Mouse (Mus musculus): ENCODE data around the gene Gm14459. TPM values are rescaled to one million over a fixed set of nuclear protein-coding genes. Genes with fewer than 3 reads are reported as not detected.
"Not testable (repeated sequence)": the region's sequence is repeated elsewhere in the genome, so short reads cannot be mapped to it uniquely, and the experiment has no call there.

Gene Gm14459
- polyA plus RNA-seq (2014; fragmentation: Nextera tagmentation; extraction: Ambion mirVana) = not detected in 2 replicates

DNA sequence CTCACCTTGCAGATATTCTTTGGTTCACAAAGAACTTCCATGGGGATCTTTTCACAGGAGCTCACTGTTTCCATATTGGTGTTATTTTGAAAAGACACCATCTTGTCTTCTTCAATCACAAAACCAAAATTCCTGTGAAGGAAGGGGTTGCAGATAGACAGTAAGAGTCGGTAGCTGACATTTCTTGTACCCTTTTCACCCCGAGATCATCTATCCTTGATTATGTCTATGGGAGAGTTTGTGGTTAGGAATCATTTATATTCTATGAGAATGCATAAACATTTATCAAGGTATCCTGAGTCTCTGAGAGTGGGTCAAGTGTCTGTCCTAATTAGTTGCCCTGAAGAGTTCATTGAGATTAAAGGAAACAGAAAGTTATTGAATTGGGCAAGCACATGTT lies at the start of gene Gm14459:
Gene Gm14459, minus strand, starts transcription at position 101 of the 400 bp plus-strand sequence.
- H3K4me1 ChIP-seq (ENCODE audit: control insufficient read depth, insufficient read depth, low read length) = no peaks in the 10 kb centered on the region
- no peak for DNase-seq
- no peak within 1 kb of the TSS for H3K4me2 ChIP-seq (ENCODE audit: low read length)
- no peak for ATAC-seq (ENCODE audit: low FRiP score, low TSS enrichment)
- no peak within 1 kb of the TSS for H3K9ac ChIP-seq (replicated peaks; ENCODE audit: low read length)
- H3K36me3 ChIP-seq (ENCODE audit: control insufficient read depth, insufficient read depth, low read length) = no peaks in the 10 kb centered on the region
- whole genome bisulfite sequencing = 81% methylated on average over 2 of the region's 2 CpGs
- H3K9me3 ChIP-seq (ENCODE audit: control insufficient read depth, low read length) = 0 out of 2 replicates have a peak, but pooled peaks cover 2% of the 10 kb centered on the region
- no peak within 1 kb of the TSS for H3K4me3 ChIP-seq (replicated peaks; ENCODE audit: low read depth, low read length)
- H3K27ac ChIP-seq (replicated peaks; ENCODE audit: low read depth, low read length) = no peak within 1 kb of the TSS
- no peaks in the 10 kb centered on the region for H3K27me3 ChIP-seq (ENCODE audit: control insufficient read depth, insufficient read depth, low read length)

- 68% methylated on average over 4 of the region's 4 CpGs for WGBS
- H3K36me3 ChIP-seq (ENCODE audit: control insufficient read depth, insufficient read depth, low read length); H3K27me3 ChIP-seq (ENCODE audit: control insufficient read depth, insufficient read depth, low read length); H3K9ac ChIP-seq (replicated peaks; ENCODE audit: low read length); ATAC-seq (ENCODE audit: low FRiP score, low TSS enrichment); H3K27ac ChIP-seq (replicated peaks; ENCODE audit: low read depth, low read length); DNase-seq; H3K4me2 ChIP-seq (ENCODE audit: low read length); H3K4me3 ChIP-seq (replicated peaks; ENCODE audit: low read depth, low read length); H3K9me3 ChIP-seq (ENCODE audit: control insufficient read depth, low read length); H3K4me1 ChIP-seq (ENCODE audit: control insufficient read depth, insufficient read depth, low read length): not testable (repeated sequence)
Measured at GRCm38 (mm10) chrX:8548155-8548554, 23.4 kb upstream of the Gm14459 start, which contains the start of gene Ssxb6. Gene Ssxb6, minus strand, starts transcription at chrX:8548255.

Other genes with a start within 250 kb of the Gm14459 start
- not detected in 2 replicates for gene Ssxb10, start 197.5 kb downstream of the Gm14459 start, polyA plus RNA-seq (2014; fragmentation: Nextera tagmentation; extraction: Ambion mirVana)
- not detected in 2 replicates for gene Ssxb9, start 158.0 kb downstream of the Gm14459 start, polyA plus RNA-seq (2014; fragmentation: Nextera tagmentation; extraction: Ambion mirVana)
- not detected in 2 replicates for gene Ssxb1, start 111.6 kb downstream of the Gm14459 start, polyA plus RNA-seq (2014; fragmentation: Nextera tagmentation; extraction: Ambion mirVana)
- not detected in 2 replicates for gene Ssxb2, start 63.2 kb downstream of the Gm14459 start, polyA plus RNA-seq (2014; fragmentation: Nextera tagmentation; extraction: Ambion mirVana)
- not detected in 2 replicates for gene Ssxb6, start 23.3 kb upstream of the Gm14459 start, polyA plus RNA-seq (2014; fragmentation: Nextera tagmentation; extraction: Ambion mirVana)
- not detected in 2 replicates for gene Ssxb3, start 66.9 kb upstream of the Gm14459 start, polyA plus RNA-seq (2014; fragmentation: Nextera tagmentation; extraction: Ambion mirVana)
- gene Ssxb8, start 165.9 kb upstream of the Gm14459 start, polyA plus RNA-seq (2014; fragmentation: Nextera tagmentation; extraction: Ambion mirVana) = not detected in 2 replicates
- gene Ssx9, start 223.5 kb upstream of the Gm14459 start, polyA plus RNA-seq (2014; fragmentation: Nextera tagmentation; extraction: Ambion mirVana) = not detected in 2 replicates

All from midbrain, embryonic 14.5 days (tissue).